Mouse (Mus musculus): ENCODE results near the gene Ppp1r15a. TPM values are rescaled to one million over a fixed set of nuclear protein-coding genes. Genes with fewer than 3 reads are reported as not detected.
"Not testable (repeated sequence)": the region's sequence is repeated elsewhere in the genome, so short reads cannot be mapped to it uniquely, and the experiment has no call there.

Ppp1r15a gene
- polyA plus RNA-seq, 1 experiment = 356 TPM

DNA sequence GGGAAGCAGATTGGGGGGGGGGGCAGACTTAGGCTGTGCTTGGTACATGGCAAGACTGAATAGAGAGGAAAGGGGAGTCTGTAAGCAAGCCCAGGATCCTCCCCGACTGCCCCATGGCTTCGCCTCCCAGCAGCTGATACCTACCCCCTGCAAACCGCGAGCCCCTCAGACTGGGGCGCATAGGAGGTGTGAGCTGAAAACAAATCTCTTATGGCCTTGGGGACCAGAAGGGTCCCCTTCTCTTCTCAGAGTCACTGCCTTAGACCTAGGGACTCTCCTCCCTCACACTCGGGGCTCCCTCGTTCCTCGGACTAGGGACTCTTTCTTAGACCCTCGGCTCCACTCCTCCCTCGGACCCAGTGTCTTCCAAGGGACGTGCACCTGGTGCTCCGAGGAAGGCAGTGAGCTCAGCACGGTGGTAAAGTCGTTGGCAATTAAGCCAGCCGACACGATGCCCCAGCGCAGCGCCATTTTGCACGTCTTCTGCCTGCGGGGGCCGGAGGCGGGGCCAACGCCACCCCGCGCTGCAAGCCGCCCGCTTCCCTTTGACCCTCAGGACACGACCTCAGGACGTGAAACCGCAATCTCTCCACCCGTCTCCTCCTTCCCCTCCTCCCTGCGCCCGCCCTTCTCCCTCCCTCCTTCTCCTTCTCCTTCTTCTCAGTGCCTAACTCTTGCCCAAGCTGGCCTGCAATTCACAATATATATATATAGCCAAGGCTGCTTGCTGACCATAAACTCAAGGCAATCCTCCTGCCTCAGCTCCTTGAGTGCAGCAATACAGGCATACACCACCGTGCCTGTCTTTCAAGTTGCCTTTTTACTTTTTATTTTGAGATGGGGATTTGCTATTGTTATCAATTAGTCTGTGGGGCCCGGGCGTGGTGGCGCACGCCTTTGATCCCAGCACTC lies 37.5 kb downstream of the Ppp1r15a start, which contains the start of gene Dhdh:
Gene Dhdh, minus strand, starts transcription at position 513 of the 912 bp plus-strand sequence.
- peak within 1 kb of the TSS; percentile 52 for H3K27ac ChIP-seq (ENCODE audit: control insufficient read depth, insufficient read depth, low read depth, low read length, poor library complexity)
- 6% methylated on average over 38 of the region's 38 CpGs for WGBS
- no peaks in the 10 kb centered on the region; the same call in 1 of the 2 replicates for H3K4me1 ChIP-seq (ENCODE audit: control insufficient read depth, insufficient read depth, low read length)
- TF ChIP-seq POLR2A (IDR thresholded peaks at IDR 0.05; ENCODE audit: borderline replicate concordance, control insufficient read depth, low read depth, low read length) = peak; percentile 65; the same call in 1 of the 2 replicates
- TF ChIP-seq CTCF (IDR thresholded peaks at IDR 0.05; ENCODE audit: control insufficient read depth, insufficient read depth, low read length) = no peak
- peak within 1 kb of the TSS; percentile 86 for H3K4me3 ChIP-seq (replicated peaks; ENCODE audit: control insufficient read depth, low read depth, low read length)

GRCm38 (mm10) chr7:45487861-45488292 lies 38.2 kb downstream of the Ppp1r15a start:
- no peak overlapping the region for H3K27ac ChIP-seq (ENCODE audit: control insufficient read depth, insufficient read depth, low read depth, low read length, poor library complexity)
- 70% methylated on average over 11 of the region's 11 CpGs for WGBS
- H3K4me3 ChIP-seq (replicated peaks; ENCODE audit: control insufficient read depth, low read depth, low read length) = no peak overlapping the region
- H3K4me1 ChIP-seq (ENCODE audit: control insufficient read depth, insufficient read depth, low read length) = no peaks in the 10 kb centered on the region; the same call in 1 of the 2 replicates
- TF ChIP-seq POLR2A (IDR thresholded peaks at IDR 0.05; ENCODE audit: borderline replicate concordance, control insufficient read depth, low read depth, low read length) = no peak
- no peak for TF ChIP-seq CTCF (IDR thresholded peaks at IDR 0.05; ENCODE audit: control insufficient read depth, insufficient read depth, low read length)

- Histone ChIP-seq H3K4me3 (replicated peaks; ENCODE audit: control insufficient read depth, low read depth, low read length) (no peak within 1 kb of the TSS), H3K4me1 (ENCODE audit: control insufficient read depth, insufficient read depth, low read length) (no peaks in the 10 kb centered on the region; the same call in 1 of the 2 replicates), H3K27ac (ENCODE audit: control insufficient read depth, insufficient read depth, low read depth, low read length, poor library complexity) (no peak within 1 kb of the TSS)
- TF ChIP-seq CTCF (IDR thresholded peaks at IDR 0.05; ENCODE audit: control insufficient read depth, insufficient read depth, low read length) (no peak), POLR2A (IDR thresholded peaks at IDR 0.05; ENCODE audit: borderline replicate concordance, control insufficient read depth, low read depth, low read length) (no peak)
- WGBS = 84% methylated on average over 12 of the region's 12 CpGs
Observed at GRCm38 (mm10) chr7:45486761-45487415, 39.2 kb downstream of the Ppp1r15a start, which contains the start of gene Gm45808. Gene Gm45808, minus strand, starts transcription at chr7:45486811.

DNA sequence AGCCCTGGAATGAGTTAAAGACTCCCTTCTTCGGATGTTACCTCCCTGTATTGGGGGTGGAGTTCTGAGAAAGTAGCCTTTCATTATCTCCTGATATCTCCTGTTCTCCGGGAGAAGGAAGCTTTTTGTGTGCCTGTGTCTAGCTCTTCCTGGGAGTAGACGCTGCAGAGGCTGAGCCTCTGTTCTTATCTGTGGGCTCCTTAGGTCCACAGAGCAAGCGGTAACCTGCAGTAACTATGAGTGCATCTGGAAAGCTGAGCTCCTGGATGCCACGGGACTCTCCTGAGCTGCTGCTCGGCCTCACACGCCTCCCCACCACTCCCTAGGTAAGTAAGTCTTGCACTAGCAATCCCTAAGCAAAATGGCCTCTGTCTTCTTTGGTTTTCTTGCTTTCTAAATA lies 39.9 kb downstream of the Ppp1r15a start:
- Histone ChIP-seq H3K4me3 (replicated peaks; ENCODE audit: control insufficient read depth, low read depth, low read length) (no peak overlapping the region), H3K4me1 (ENCODE audit: control insufficient read depth, insufficient read depth, low read length) (no peaks in the 10 kb centered on the region; the same call in 1 of the 2 replicates)
- WGBS = 77% methylated on average over 7 of the region's 7 CpGs

DNA sequence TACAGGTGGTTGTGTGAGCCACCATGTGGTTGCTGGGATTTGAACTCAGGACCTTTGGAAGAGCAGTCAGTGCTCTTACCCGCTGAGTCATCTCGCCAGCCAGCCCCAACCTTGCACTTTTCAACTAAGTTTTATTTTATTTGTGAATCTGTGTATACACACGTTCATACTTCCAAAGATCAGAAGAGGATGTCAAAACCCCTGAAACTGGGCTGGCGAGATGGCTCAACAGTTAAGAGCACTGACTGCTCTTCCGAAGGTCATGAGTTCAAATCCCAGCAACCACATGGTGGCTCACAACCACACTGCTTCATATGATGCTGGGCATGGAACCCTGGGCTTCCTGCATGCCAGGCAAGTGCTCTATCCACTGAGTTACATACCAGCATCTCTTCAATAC lies 41.1 kb downstream of the Ppp1r15a start:
- H3K27ac ChIP-seq (ENCODE audit: control insufficient read depth, insufficient read depth, low read depth, low read length, poor library complexity); H3K4me3 ChIP-seq (replicated peaks; ENCODE audit: control insufficient read depth, low read depth, low read length); H3K4me1 ChIP-seq (ENCODE audit: control insufficient read depth, insufficient read depth, low read length): not testable (repeated sequence)
- 77% methylated on average over 5 of the region's 5 CpGs for WGBS

More for the DNA sequence above, 39.9 kb downstream of the Ppp1r15a start:
- H3K27ac ChIP-seq (ENCODE audit: control insufficient read depth, insufficient read depth, low read depth, low read length, poor library complexity) = no peak overlapping the region
- TF ChIP-seq CTCF (IDR thresholded peaks at IDR 0.05; ENCODE audit: control insufficient read depth, insufficient read depth, low read length) = no peak
- no peak for TF ChIP-seq POLR2A (IDR thresholded peaks at IDR 0.05; ENCODE audit: borderline replicate concordance, control insufficient read depth, low read depth, low read length)

GRCm38 (mm10) chr7:45482166-45482565 lies 43.9 kb downstream of the Ppp1r15a start:
- H3K27ac ChIP-seq (ENCODE audit: control insufficient read depth, insufficient read depth, low read depth, low read length, poor library complexity) = no peak overlapping the region

DNA sequence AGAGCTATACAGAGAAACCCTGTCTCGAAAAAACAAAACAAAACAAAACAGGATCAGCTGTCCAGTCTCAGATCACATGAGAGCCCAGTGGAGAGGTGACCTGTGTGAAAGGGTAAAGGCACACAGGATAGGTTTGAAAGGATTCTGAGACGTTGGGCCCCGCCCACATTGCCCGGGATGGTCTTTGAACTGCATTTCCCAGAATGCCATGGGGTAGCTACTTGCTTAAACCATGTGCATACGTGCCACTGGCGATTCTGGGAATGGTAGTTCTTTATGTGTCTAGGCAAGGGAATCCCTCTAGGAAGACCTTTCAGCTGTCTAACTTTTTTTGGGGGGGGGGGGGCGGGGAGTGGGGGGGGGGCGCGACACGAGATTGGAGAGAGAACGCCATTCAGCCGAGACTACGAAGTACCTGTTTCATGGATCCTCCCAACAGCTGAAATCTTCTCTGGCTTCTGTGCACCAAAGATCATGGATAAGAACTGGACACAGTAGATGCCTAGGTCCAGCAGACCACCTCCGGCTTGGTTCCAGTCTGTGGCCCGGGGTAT lies 44.6 kb downstream of the Ppp1r15a start, which contains the start of gene Tulp2:
Gene Tulp2, plus strand, starts transcription at position 504 of the 554 bp plus-strand sequence.
- TF ChIP-seq CTCF (IDR thresholded peaks at IDR 0.05; ENCODE audit: control insufficient read depth, insufficient read depth, low read length) (no peak), POLR2A (IDR thresholded peaks at IDR 0.05; ENCODE audit: borderline replicate concordance, control insufficient read depth, low read depth, low read length) (no peak)

More at GRCm38 (mm10) chr7:45482166-45482565, 43.9 kb downstream of the Ppp1r15a start:
- no peak overlapping the region for H3K4me3 ChIP-seq (replicated peaks; ENCODE audit: control insufficient read depth, low read depth, low read length)
- WGBS = 73% methylated on average over 1 of the region's 1 CpGs
- no peaks in the 10 kb centered on the region; the same call in 1 of the 2 replicates for H3K4me1 ChIP-seq (ENCODE audit: control insufficient read depth, insufficient read depth, low read length)
- no peak for TF ChIP-seq CTCF (IDR thresholded peaks at IDR 0.05; ENCODE audit: control insufficient read depth, insufficient read depth, low read length)
- TF ChIP-seq POLR2A (IDR thresholded peaks at IDR 0.05; ENCODE audit: borderline replicate concordance, control insufficient read depth, low read depth, low read length) = no peak

GRCm38 (mm10) chr7:45480310-45480709 lies 45.8 kb downstream of the Ppp1r15a start:
- not testable (repeated sequence) for H3K27ac ChIP-seq (ENCODE audit: control insufficient read depth, insufficient read depth, low read depth, low read length, poor library complexity); H3K4me3 ChIP-seq (replicated peaks; ENCODE audit: control insufficient read depth, low read depth, low read length); H3K4me1 ChIP-seq (ENCODE audit: control insufficient read depth, insufficient read depth, low read length)
- WGBS = 81% methylated on average over 4 of the region's 4 CpGs

More for the DNA sequence above, 44.6 kb downstream of the Ppp1r15a start, which contains the start of gene Tulp2:
- H3K27ac ChIP-seq (ENCODE audit: control insufficient read depth, insufficient read depth, low read depth, low read length, poor library complexity) = no peak within 1 kb of the TSS
- H3K4me3 ChIP-seq (replicated peaks; ENCODE audit: control insufficient read depth, low read depth, low read length) = no peak within 1 kb of the TSS
- H3K4me1 ChIP-seq (ENCODE audit: control insufficient read depth, insufficient read depth, low read length) = no peaks in the 10 kb centered on the region; the same call in 1 of the 2 replicates
- WGBS = 64% methylated on average over 15 of the region's 15 CpGs
